Mouse (Mus musculus) bone marrow, adult 2 months (tissue): ENCODE measurements around the gene Fam186b.

ENCODE experiments used
- CTCF ChIP-seq: fragments of 200-500 bp; IDR thresholded peaks from 2 replicates; pipeline ENCODE4 v1.5.1; 2011; ENCODE audit warnings: low read length, control low read depth; ENCODE audit not compliant: control insufficient read depth, insufficient read depth
- POLR2A ChIP-seq: fragments of 200-500 bp; IDR thresholded peaks from 2 replicates; pipeline ENCODE4 v1.6.1; 2011; ENCODE audit warnings: low read depth, mild to moderate bottlenecking, control low read depth, low read length, borderline replicate concordance; ENCODE audit not compliant: control insufficient read depth

- TF ChIP-seq CTCF (no peak), POLR2A (no peak)
Observed at GRCm38 (mm10) chr15:99344961-99345360, 49.3 kb upstream of the Fam186b start.
